Mouse (Mus musculus) adrenal gland, postnatal 25 days (tissue): ENCODE results near the gene Wt1. TPM values are rescaled to one million over a fixed set of nuclear protein-coding genes. Genes with fewer than 3 reads are reported as not detected.
A peak's percentile ranks its signal among the peaks of the same experiment; 100 is the strongest.

Experiments used
- DNase-seq: peaks from one replicate; pipeline ENCODE4 v3.0.0; 2021; ENCODE audit warnings: mixed read lengths
- long read RNA-seq: library from polyadenylated mRNA; stranded (forward); transcript quantifications from one replicate; pipeline ENCODE4 v2.0.0, GENCODE M21; 2021
- total RNA-seq: library from RNA; stranded (reverse); gene quantifications from 2 replicates; pipeline ENCODE4 v1.2.3, GENCODE M21; 2021

Gene Wt1
- total RNA-seq, result 1.7 and 1.8 TPM in 2 replicates
- long read RNA-seq, result 0 reads

GRCm38 (mm10) chr2:105126279-105126678 is at the start of gene Wt1:
TSS of gene Wt1 (plus strand) at chr2:105126529.
- no peak for DNase-seq

- DNase-seq, result no peak
These were observed 49.2 kb upstream of the Wt1 start for GRCm38 (mm10) chr2:105077151-105077550.

GRCm38 (mm10) chr2:105082256-105082790 is 44.0 kb upstream of the Wt1 start:
- no peak for DNase-seq

GRCm38 (mm10) chr2:105084035-105084434 is 42.3 kb upstream of the Wt1 start:
- DNase-seq, result no peak

GRCm38 (mm10) chr2:105086081-105086480 is 40.2 kb upstream of the Wt1 start:
- peak; percentile 13 for DNase-seq

GRCm38 (mm10) chr2:105088005-105088404 is 38.3 kb upstream of the Wt1 start:
- no peak for DNase-seq

GRCm38 (mm10) chr2:105089083-105089482 is 37.2 kb upstream of the Wt1 start:
- DNase-seq, result no peak

GRCm38 (mm10) chr2:105089581-105090508 is 36.5 kb upstream of the Wt1 start:
- no peak for DNase-seq

GRCm38 (mm10) chr2:105090991-105091390 is 35.3 kb upstream of the Wt1 start:
- no peak for DNase-seq

GRCm38 (mm10) chr2:105091718-105092117 is 34.6 kb upstream of the Wt1 start, which contains the start of gene Gm11060:
TSS of gene Gm11060 (plus strand) at chr2:105092018.
- DNase-seq, result no peak

- DNase-seq, result no peak
These were observed 28.9 kb upstream of the Wt1 start for GRCm38 (mm10) chr2:105097294-105097953.

GRCm38 (mm10) chr2:105099410-105099809 is 26.9 kb upstream of the Wt1 start:
- peak; percentile 12 for DNase-seq

- no peak for DNase-seq
These were observed 25.8 kb upstream of the Wt1 start for GRCm38 (mm10) chr2:105100541-105100940.

GRCm38 (mm10) chr2:105108703-105109158 is 17.6 kb upstream of the Wt1 start:
- peak; percentile 87 for DNase-seq

- DNase-seq, result no peak
These were observed 12.3 kb upstream of the Wt1 start for GRCm38 (mm10) chr2:105114074-105114473.

GRCm38 (mm10) chr2:105117669-105118068 is 8.7 kb upstream of the Wt1 start:
- DNase-seq, result no peak

- DNase-seq, result no peak
These were observed 4.1 kb upstream of the Wt1 start for GRCm38 (mm10) chr2:105122216-105122615.

- DNase-seq, result no peak
These were observed 3.4 kb upstream of the Wt1 start for GRCm38 (mm10) chr2:105122886-105123285.

GRCm38 (mm10) chr2:105123431-105123830 is 2.9 kb upstream of the Wt1 start:
- no peak for DNase-seq

- no peak for DNase-seq
These were observed 2.4 kb upstream of the Wt1 start for GRCm38 (mm10) chr2:105123881-105124280.

GRCm38 (mm10) chr2:105124391-105124790 is 1.9 kb upstream of the Wt1 start:
- no peak for DNase-seq

GRCm38 (mm10) chr2:105125205-105125604 is 1.1 kb upstream of the Wt1 start:
- DNase-seq, result no peak

- no peak for DNase-seq
These were observed 688 bp upstream of the Wt1 start for GRCm38 (mm10) chr2:105125641-105126040.
